Mouse (Mus musculus): ENCODE results near the gene Ebf1. TPM values are rescaled to one million over a fixed set of nuclear protein-coding genes. Genes with fewer than 3 reads are reported as not detected.

Ebf1 gene
- polyA plus RNA-seq, 1 experiment: not detected

- Histone ChIP-seq H3K4me3 (ENCODE audit: insufficient read depth, low read depth, low read length) (no peak overlapping the region), H3K27ac (ENCODE audit: insufficient read depth, low read depth, low read length) (no peak overlapping the region), H3K4me1 (ENCODE audit: control insufficient read depth, insufficient read depth, low read length) (no peaks in the 10 kb centered on the region)
- 87% methylated on average over 5 of the region's 5 CpGs for WGBS
- TF ChIP-seq POLR2A (IDR thresholded peaks at IDR 0.05; ENCODE audit: insufficient read depth, low read depth, low read length): no peak
- TF ChIP-seq CTCF (IDR thresholded peaks at IDR 0.05; ENCODE audit: insufficient read depth, low read depth, low read length): no peak
Measured at GRCm38 (mm10) chr11:44624564-44624963, 7.4 kb downstream of the Ebf1 start.

GRCm38 (mm10) chr11:44626065-44626464 is 8.9 kb downstream of the Ebf1 start:
- no peak overlapping the region for H3K27ac ChIP-seq (ENCODE audit: insufficient read depth, low read depth, low read length)

GRCm38 (mm10) chr11:44628412-44628811 is 11.3 kb downstream of the Ebf1 start:
- 90% methylated on average over 4 of the region's 4 CpGs for WGBS

More at GRCm38 (mm10) chr11:44626065-44626464, 8.9 kb downstream of the Ebf1 start:
- 92% methylated on average over 10 of the region's 10 CpGs for WGBS
- Histone ChIP-seq H3K4me1 (ENCODE audit: control insufficient read depth, insufficient read depth, low read length) (no peaks in the 10 kb centered on the region), H3K4me3 (ENCODE audit: insufficient read depth, low read depth, low read length) (no peak overlapping the region)
- TF ChIP-seq CTCF (IDR thresholded peaks at IDR 0.05; ENCODE audit: insufficient read depth, low read depth, low read length) (no peak), POLR2A (IDR thresholded peaks at IDR 0.05; ENCODE audit: insufficient read depth, low read depth, low read length) (no peak)

GRCm38 (mm10) chr11:44632064-44632968 is 15.2 kb downstream of the Ebf1 start:
- 80% methylated on average over 15 of the region's 15 CpGs for WGBS
- Histone ChIP-seq H3K4me3 (ENCODE audit: insufficient read depth, low read depth, low read length) (no peak overlapping the region), H3K4me1 (ENCODE audit: control insufficient read depth, insufficient read depth, low read length) (no peaks in the 10 kb centered on the region), H3K27ac (ENCODE audit: insufficient read depth, low read depth, low read length) (no peak overlapping the region)
- TF ChIP-seq POLR2A (IDR thresholded peaks at IDR 0.05; ENCODE audit: insufficient read depth, low read depth, low read length) (no peak), CTCF (IDR thresholded peaks at IDR 0.05; ENCODE audit: insufficient read depth, low read depth, low read length) (no peak)

More at GRCm38 (mm10) chr11:44628412-44628811, 11.3 kb downstream of the Ebf1 start:
- H3K4me1 ChIP-seq (ENCODE audit: control insufficient read depth, insufficient read depth, low read length): no peaks in the 10 kb centered on the region
- TF ChIP-seq POLR2A (IDR thresholded peaks at IDR 0.05; ENCODE audit: insufficient read depth, low read depth, low read length) (no peak), CTCF (IDR thresholded peaks at IDR 0.05; ENCODE audit: insufficient read depth, low read depth, low read length) (no peak)
- no peak overlapping the region for H3K27ac ChIP-seq (ENCODE audit: insufficient read depth, low read depth, low read length)
- H3K4me3 ChIP-seq (ENCODE audit: insufficient read depth, low read depth, low read length): no peak overlapping the region

GRCm38 (mm10) chr11:44633001-44633693 is 16.0 kb downstream of the Ebf1 start:
- 91% methylated on average over 2 of the region's 2 CpGs for WGBS
- Histone ChIP-seq H3K4me1 (ENCODE audit: control insufficient read depth, insufficient read depth, low read length) (no peaks in the 10 kb centered on the region), H3K27ac (ENCODE audit: insufficient read depth, low read depth, low read length) (no peak overlapping the region), H3K4me3 (ENCODE audit: insufficient read depth, low read depth, low read length) (no peak overlapping the region)
- TF ChIP-seq POLR2A (IDR thresholded peaks at IDR 0.05; ENCODE audit: insufficient read depth, low read depth, low read length) (no peak), CTCF (IDR thresholded peaks at IDR 0.05; ENCODE audit: insufficient read depth, low read depth, low read length) (no peak)

- 91% methylated on average over 6 of the region's 6 CpGs for WGBS
- Histone ChIP-seq H3K4me1 (ENCODE audit: control insufficient read depth, insufficient read depth, low read length) (no peaks in the 10 kb centered on the region), H3K4me3 (ENCODE audit: insufficient read depth, low read depth, low read length) (no peak overlapping the region), H3K27ac (ENCODE audit: insufficient read depth, low read depth, low read length) (no peak overlapping the region)
- TF ChIP-seq POLR2A (IDR thresholded peaks at IDR 0.05; ENCODE audit: insufficient read depth, low read depth, low read length) (no peak), CTCF (IDR thresholded peaks at IDR 0.05; ENCODE audit: insufficient read depth, low read depth, low read length) (no peak)
Measured at GRCm38 (mm10) chr11:44634552-44635193, 17.6 kb downstream of the Ebf1 start.

GRCm38 (mm10) chr11:44636241-44636640 is 19.1 kb downstream of the Ebf1 start:
- H3K27ac ChIP-seq (ENCODE audit: insufficient read depth, low read depth, low read length): no peak overlapping the region
- 92% methylated on average over 1 of the region's 1 CpGs for WGBS
- H3K4me1 ChIP-seq (ENCODE audit: control insufficient read depth, insufficient read depth, low read length): no peaks in the 10 kb centered on the region
- no peak overlapping the region for H3K4me3 ChIP-seq (ENCODE audit: insufficient read depth, low read depth, low read length)
- TF ChIP-seq CTCF (IDR thresholded peaks at IDR 0.05; ENCODE audit: insufficient read depth, low read depth, low read length): no peak

- H3K27ac ChIP-seq (ENCODE audit: insufficient read depth, low read depth, low read length): no peak overlapping the region
- no peak overlapping the region for H3K4me3 ChIP-seq (ENCODE audit: insufficient read depth, low read depth, low read length)
- WGBS: 88% methylated on average over 4 of the region's 4 CpGs
- H3K4me1 ChIP-seq (ENCODE audit: control insufficient read depth, insufficient read depth, low read length): no peaks in the 10 kb centered on the region
- no peak for TF ChIP-seq POLR2A (IDR thresholded peaks at IDR 0.05; ENCODE audit: insufficient read depth, low read depth, low read length)
- no peak for TF ChIP-seq CTCF (IDR thresholded peaks at IDR 0.05; ENCODE audit: insufficient read depth, low read depth, low read length)
Measured at GRCm38 (mm10) chr11:44638193-44638754, 21.2 kb downstream of the Ebf1 start.

Data from olfactory bulb, adult 2 months (tissue).